Mouse (Mus musculus): ENCODE data around the gene Gtdc1. TPM values are rescaled to one million over a fixed set of nuclear protein-coding genes. Genes with fewer than 3 reads are reported as not detected.
A peak's percentile ranks its signal among the peaks of the same experiment; 100 is the strongest.

Gene Gtdc1
- polyA plus RNA-seq, 1 experiment: 36.2 TPM

- TF ChIP-seq CTCF (IDR thresholded peaks at IDR 0.05; ENCODE audit: borderline replicate concordance, extremely low read depth, insufficient read depth, insufficient read length): no peak
- no peak for TF ChIP-seq POLR2A (IDR thresholded peaks at IDR 0.05; ENCODE audit: borderline replicate concordance, extremely low read depth, insufficient read depth, insufficient read length, poor library complexity, severe bottlenecking)
- DNase-seq (ENCODE audit: low read depth): no peak
Observed at GRCm38 (mm10) chr2:44845424-44845823, 82.0 kb downstream of the Gtdc1 start.

- no peak for DNase-seq (ENCODE audit: low read depth)
- no peak for TF ChIP-seq POLR2A (IDR thresholded peaks at IDR 0.05; ENCODE audit: borderline replicate concordance, extremely low read depth, insufficient read depth, insufficient read length, poor library complexity, severe bottlenecking)
Observed at GRCm38 (mm10) chr2:44829753-44830152, 97.7 kb downstream of the Gtdc1 start.

GRCm38 (mm10) chr2:44829346-44829745 lies 98.1 kb downstream of the Gtdc1 start:
- no peak for DNase-seq (ENCODE audit: low read depth)
- TF ChIP-seq CTCF (IDR thresholded peaks at IDR 0.05; ENCODE audit: borderline replicate concordance, extremely low read depth, insufficient read depth, insufficient read length) (no peak), POLR2A (IDR thresholded peaks at IDR 0.05; ENCODE audit: borderline replicate concordance, extremely low read depth, insufficient read depth, insufficient read length, poor library complexity, severe bottlenecking) (no peak)

- DNase-seq (ENCODE audit: low read depth): no peak
Observed at GRCm38 (mm10) chr2:44826609-44827008, 100.8 kb downstream of the Gtdc1 start.

GRCm38 (mm10) chr2:44817787-44818186 lies 109.7 kb downstream of the Gtdc1 start:
- no peak for TF ChIP-seq POLR2A (IDR thresholded peaks at IDR 0.05; ENCODE audit: borderline replicate concordance, extremely low read depth, insufficient read depth, insufficient read length, poor library complexity, severe bottlenecking)
- TF ChIP-seq CTCF (IDR thresholded peaks at IDR 0.05; ENCODE audit: borderline replicate concordance, extremely low read depth, insufficient read depth, insufficient read length): no peak

More at GRCm38 (mm10) chr2:44826609-44827008, 100.8 kb downstream of the Gtdc1 start:
- TF ChIP-seq POLR2A (IDR thresholded peaks at IDR 0.05; ENCODE audit: borderline replicate concordance, extremely low read depth, insufficient read depth, insufficient read length, poor library complexity, severe bottlenecking): no peak
- no peak for TF ChIP-seq CTCF (IDR thresholded peaks at IDR 0.05; ENCODE audit: borderline replicate concordance, extremely low read depth, insufficient read depth, insufficient read length)

GRCm38 (mm10) chr2:44813729-44814128 lies 113.7 kb downstream of the Gtdc1 start:
- TF ChIP-seq POLR2A (IDR thresholded peaks at IDR 0.05; ENCODE audit: borderline replicate concordance, extremely low read depth, insufficient read depth, insufficient read length, poor library complexity, severe bottlenecking) (no peak), CTCF (IDR thresholded peaks at IDR 0.05; ENCODE audit: borderline replicate concordance, extremely low read depth, insufficient read depth, insufficient read length) (no peak)
- no peak for DNase-seq (ENCODE audit: low read depth)

More at GRCm38 (mm10) chr2:44817787-44818186, 109.7 kb downstream of the Gtdc1 start:
- DNase-seq (ENCODE audit: low read depth): no peak

GRCm38 (mm10) chr2:44804497-44804896 lies 123.0 kb downstream of the Gtdc1 start:
- peak; percentile 9 for DNase-seq (ENCODE audit: low read depth)
- TF ChIP-seq CTCF (IDR thresholded peaks at IDR 0.05; ENCODE audit: borderline replicate concordance, extremely low read depth, insufficient read depth, insufficient read length) (no peak), POLR2A (IDR thresholded peaks at IDR 0.05; ENCODE audit: borderline replicate concordance, extremely low read depth, insufficient read depth, insufficient read length, poor library complexity, severe bottlenecking) (no peak)

- DNase-seq (ENCODE audit: low read depth): no peak
- TF ChIP-seq CTCF (IDR thresholded peaks at IDR 0.05; ENCODE audit: borderline replicate concordance, extremely low read depth, insufficient read depth, insufficient read length): no peak
- TF ChIP-seq POLR2A (IDR thresholded peaks at IDR 0.05; ENCODE audit: borderline replicate concordance, extremely low read depth, insufficient read depth, insufficient read length, poor library complexity, severe bottlenecking): no peak
Observed at GRCm38 (mm10) chr2:44801361-44801760, 126.1 kb downstream of the Gtdc1 start.

GRCm38 (mm10) chr2:44791840-44792239 lies 135.6 kb downstream of the Gtdc1 start:
- DNase-seq (ENCODE audit: low read depth): no peak
- TF ChIP-seq CTCF (IDR thresholded peaks at IDR 0.05; ENCODE audit: borderline replicate concordance, extremely low read depth, insufficient read depth, insufficient read length): no peak
- no peak for TF ChIP-seq POLR2A (IDR thresholded peaks at IDR 0.05; ENCODE audit: borderline replicate concordance, extremely low read depth, insufficient read depth, insufficient read length, poor library complexity, severe bottlenecking)

- DNase-seq (ENCODE audit: low read depth): no peak
- no peak for TF ChIP-seq CTCF (IDR thresholded peaks at IDR 0.05; ENCODE audit: borderline replicate concordance, extremely low read depth, insufficient read depth, insufficient read length)
Observed at GRCm38 (mm10) chr2:44791134-44791533, 136.3 kb downstream of the Gtdc1 start.

GRCm38 (mm10) chr2:44782746-44783145 lies 144.7 kb downstream of the Gtdc1 start:
- TF ChIP-seq CTCF (IDR thresholded peaks at IDR 0.05; ENCODE audit: borderline replicate concordance, extremely low read depth, insufficient read depth, insufficient read length) (no peak), POLR2A (IDR thresholded peaks at IDR 0.05; ENCODE audit: borderline replicate concordance, extremely low read depth, insufficient read depth, insufficient read length, poor library complexity, severe bottlenecking) (no peak)
- no peak for DNase-seq (ENCODE audit: low read depth)

GRCm38 (mm10) chr2:44780961-44781360 lies 146.5 kb downstream of the Gtdc1 start:
- TF ChIP-seq POLR2A (IDR thresholded peaks at IDR 0.05; ENCODE audit: borderline replicate concordance, extremely low read depth, insufficient read depth, insufficient read length, poor library complexity, severe bottlenecking) (no peak), CTCF (IDR thresholded peaks at IDR 0.05; ENCODE audit: borderline replicate concordance, extremely low read depth, insufficient read depth, insufficient read length) (no peak)

GRCm38 (mm10) chr2:44763898-44764297 lies 163.6 kb downstream of the Gtdc1 start:
- TF ChIP-seq CTCF (IDR thresholded peaks at IDR 0.05; ENCODE audit: borderline replicate concordance, extremely low read depth, insufficient read depth, insufficient read length) (no peak), POLR2A (IDR thresholded peaks at IDR 0.05; ENCODE audit: borderline replicate concordance, extremely low read depth, insufficient read depth, insufficient read length, poor library complexity, severe bottlenecking) (no peak)
- no peak for DNase-seq (ENCODE audit: low read depth)

More at GRCm38 (mm10) chr2:44780961-44781360, 146.5 kb downstream of the Gtdc1 start:
- DNase-seq (ENCODE audit: low read depth): no peak
